Mouse (Mus musculus) heart, adult 2 months (tissue): Measurements from ENCODE around the gene Zfand4.

Source experiments
- CTCF ChIP-seq: fragments of 200-600 bp; IDR thresholded peaks from 2 replicates; pipeline ENCODE4 v1.8.1; 2022; ENCODE audit warnings: antibody characterized with exemption, mild to moderate bottlenecking, moderate library complexity
- EP300 ChIP-seq: fragments of 200-500 bp; IDR thresholded peaks from 2 replicates; pipeline ENCODE4 v1.6.1; 2011; ENCODE audit warnings: low read depth, low read length, control low read depth; ENCODE audit not compliant: insufficient read depth
- POLR2A ChIP-seq: fragments of 200-500 bp; IDR thresholded peaks from 2 replicates; pipeline ENCODE4 v1.6.1; 2011; ENCODE audit warnings: mild to moderate bottlenecking, low read depth, low read length, control low read depth; ENCODE audit not compliant: insufficient read depth

DNA sequence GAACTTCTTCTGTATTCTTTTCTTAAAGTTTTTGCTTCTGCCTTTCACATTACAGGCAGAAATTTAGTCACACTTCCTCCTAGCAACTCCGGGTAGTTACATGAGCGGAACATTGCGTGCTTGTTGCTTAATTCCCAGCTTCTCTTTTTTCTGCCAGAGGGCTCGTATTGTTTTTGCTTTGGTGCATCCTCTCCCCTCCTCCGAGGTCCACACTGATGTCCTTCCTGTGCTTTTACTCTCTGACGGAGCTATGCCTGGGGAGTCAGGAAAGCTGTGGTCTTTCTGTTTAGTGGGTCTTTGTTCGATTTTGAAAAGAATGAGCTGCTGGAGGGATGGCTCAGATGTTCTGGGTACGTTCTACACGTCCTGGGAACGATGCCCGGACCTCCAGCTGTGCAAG is 36.3 kb upstream of the Zfand4 start:
- TF ChIP-seq POLR2A (no peak), CTCF (no peak), EP300 (no peak)
